Mouse (Mus musculus) adrenal gland (tissue): ENCODE measurements around the gene Mospd3.
"Not testable (repeated sequence)": the region's sequence is repeated elsewhere in the genome, so short reads cannot be mapped to it uniquely, and the experiment has no call there.

Source experiments
- intact Hi-C: fragments of 180-260 bp; cut with DNase I; formaldehyde crosslinking; loops from one replicate; pipeline ENCODE4 v1.15.1; 2025

Mospd3 gene

GRCm38 (mm10) chr5:137623937-137624530 is 23.2 kb upstream of the Mospd3 start:
- intact Hi-C loops: no loop called here

GRCm38 (mm10) chr5:137615347-137615746 is 14.5 kb upstream of the Mospd3 start:
- intact Hi-C loops: no loop called here

- intact Hi-C loops: not testable (repeated sequence)
Measured at GRCm38 (mm10) chr5:137614921-137615320, 14.1 kb upstream of the Mospd3 start.

- intact Hi-C loops: no loop called here
Measured at GRCm38 (mm10) chr5:137613550-137613949, 12.7 kb upstream of the Mospd3 start, which contains the start of gene Pcolce. Gene Pcolce, minus strand, starts transcription at chr5:137613784.

- intact Hi-C loops: no loop called here
Measured at GRCm38 (mm10) chr5:137613076-137613475, 12.2 kb upstream of the Mospd3 start.

GRCm38 (mm10) chr5:137611245-137611602 is 10.4 kb upstream of the Mospd3 start:
- intact Hi-C loops: no loop called here

GRCm38 (mm10) chr5:137610548-137611244 is 9.8 kb upstream of the Mospd3 start:
- intact Hi-C loops: no loop called here

GRCm38 (mm10) chr5:137610056-137610455 is 9.2 kb upstream of the Mospd3 start:
- intact Hi-C loops: no loop called here

GRCm38 (mm10) chr5:137609292-137609691 is 8.4 kb upstream of the Mospd3 start:
- intact Hi-C loops: no loop called here

GRCm38 (mm10) chr5:137608654-137609190 is 7.9 kb upstream of the Mospd3 start:
- intact Hi-C loops: no loop called here

- intact Hi-C loops: no loop called here
Measured at GRCm38 (mm10) chr5:137607860-137608653, 7.2 kb upstream of the Mospd3 start.

GRCm38 (mm10) chr5:137601365-137601729 is 489 bp upstream of the Mospd3 start:
- intact Hi-C loops: loop anchor here (5.0 kb wide), 1 partner anchor 41 kb away; the partner anchor contains the start of gene Sap25

- intact Hi-C loops: loop anchor here (5.0 kb wide), 1 partner anchor 42 kb away; the partner anchor contains the start of gene Sap25
Measured at GRCm38 (mm10) chr5:137600281-137600618, 608 bp downstream of the Mospd3 start.

GRCm38 (mm10) chr5:137599600-137599999 is 1.3 kb downstream of the Mospd3 start:
- intact Hi-C loops: no loop called here

- intact Hi-C loops: no loop called here
Measured at GRCm38 (mm10) chr5:137598100-137598826, 2.6 kb downstream of the Mospd3 start.

- intact Hi-C loops: no loop called here
Measured at GRCm38 (mm10) chr5:137597625-137598024, 3.2 kb downstream of the Mospd3 start.

GRCm38 (mm10) chr5:137596601-137597261 is 4.1 kb downstream of the Mospd3 start:
- intact Hi-C loops: no loop called here

GRCm38 (mm10) chr5:137595921-137596320 is 4.9 kb downstream of the Mospd3 start:
- intact Hi-C loops: no loop called here

GRCm38 (mm10) chr5:137590507-137590906 is 10.4 kb downstream of the Mospd3 start:
- intact Hi-C loops: no loop called here

- intact Hi-C loops: loop anchor here (5.0 kb wide), 2 partner anchors 33 to 67 kb away; partner anchors contain the start of gene Actl6b
Measured at GRCm38 (mm10) chr5:137584976-137585375, 15.9 kb downstream of the Mospd3 start.
